Mouse (Mus musculus): ENCODE data around the gene Oaz1.

DNA sequence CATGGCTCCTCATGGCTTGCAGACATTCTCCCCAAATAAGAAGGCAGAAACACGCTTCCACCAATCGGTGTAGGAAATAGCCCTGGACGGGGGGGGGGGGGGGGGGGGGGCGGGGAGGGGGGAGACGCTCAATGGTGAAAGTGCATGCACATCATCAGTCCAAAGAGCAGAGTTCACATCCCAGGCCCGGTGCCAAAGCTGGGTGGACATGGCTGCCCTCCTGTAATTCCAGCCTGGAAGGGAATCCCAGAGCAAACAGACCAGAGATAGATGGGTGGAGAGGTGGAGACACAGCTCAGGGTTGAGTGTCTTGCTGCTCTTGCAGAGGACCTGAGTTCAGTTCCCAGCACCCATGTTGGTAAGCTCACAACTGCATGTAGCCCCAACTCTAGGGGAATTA is 44.5 kb downstream of the Oaz1 start:
- TF ChIP-seq CTCF (IDR thresholded peaks at IDR 0.05; ENCODE audit: borderline replicate concordance, insufficient read depth, low read depth, low read length) (no peak), POLR2A (IDR thresholded peaks at IDR 0.05; ENCODE audit: borderline replicate concordance, insufficient read depth, low read length) (no peak)

All from cerebellum, adult 2 months (tissue).